Mouse (Mus musculus): ENCODE data around the gene Rnf145.

DNA sequence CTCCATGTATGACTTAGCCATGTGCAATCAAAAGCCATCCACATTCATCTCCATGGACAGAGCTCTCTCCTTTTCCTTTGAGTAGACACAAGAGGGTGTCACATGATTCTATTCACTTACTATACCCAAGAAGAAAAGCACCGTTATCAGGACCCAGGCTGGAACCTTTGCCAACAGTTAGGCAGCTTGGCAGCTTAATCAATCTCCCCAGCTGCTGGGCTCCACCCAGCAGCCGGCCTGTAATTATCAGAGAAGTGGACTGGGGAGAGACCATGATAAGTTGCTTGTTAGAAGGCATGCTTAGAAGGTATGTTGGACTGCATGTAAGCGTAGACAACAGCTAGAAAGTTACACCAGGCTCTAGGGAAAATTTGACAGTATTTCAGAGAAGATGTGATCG, 9.9 kb upstream of the Rnf145 start:
- TF ChIP-seq EP300 (IDR thresholded peaks at IDR 0.05; ENCODE audit: low read depth): no peak
- TF ChIP-seq CTCF (IDR thresholded peaks at IDR 0.05; ENCODE audit: low read depth): no peak

All from heart, postnatal 0 days (tissue).